Mouse (Mus musculus) ES-E14 (cell line): Measurements from ENCODE around the gene Noc3l.

Source experiments
- CHD2 ChIP-seq: IDR thresholded peaks from 2 replicates; pipeline ENCODE4 v1.6.1; 2014; ENCODE audit warnings: mild to moderate bottlenecking, low read depth, low read length, inconsistent platforms
- ZC3H11A ChIP-seq: IDR thresholded peaks from 2 replicates; pipeline ENCODE4 v1.6.1; 2012; ENCODE audit warnings: low read depth, mild to moderate bottlenecking, inconsistent platforms, low read length, borderline replicate concordance
- ZNF384 ChIP-seq: IDR thresholded peaks from 2 replicates; pipeline ENCODE4 v1.6.1; 2012; ENCODE audit warnings: low read depth, low read length, inconsistent platforms

GRCm38 (mm10) chr19:38775548-38775947 lies 43.5 kb downstream of the Noc3l start:
- TF ChIP-seq ZNF384, result no peak
- TF ChIP-seq ZC3H11A, result peak; percentile 45
- TF ChIP-seq CHD2, result no peak
